Mouse (Mus musculus): ENCODE measurements at regions not wholly inside any gene's neighbourhood (a gene's known extent, or its start where the extent isn't known, plus 50 kb on each side); places are given as distances from the start of the nearest gene placed in this dataset.

GRCm38 (mm10) chr7:51790690-51791560 is 70.9 kb upstream of the Gas2 start:
- no peak for DNase-seq (ENCODE audit: extremely low read depth, insufficient read length, low spot score)

- DNase-seq (ENCODE audit: extremely low read depth, insufficient read length, low spot score), result no peak
These were observed 70.3 kb upstream of the Gas2 start for GRCm38 (mm10) chr7:51791561-51791863.
